Mouse (Mus musculus) adrenal gland (tissue): ENCODE measurements at regions not wholly inside any gene's neighbourhood (a gene's known extent, or its start where the extent isn't known, plus 50 kb on each side); places are given as distances from the start of the nearest gene placed in this dataset.

Source experiments
- intact Hi-C: fragments of 180-260 bp; cut with DNase I; formaldehyde crosslinking; loops from one replicate; pipeline ENCODE4 v1.15.1; 2025

DNA sequence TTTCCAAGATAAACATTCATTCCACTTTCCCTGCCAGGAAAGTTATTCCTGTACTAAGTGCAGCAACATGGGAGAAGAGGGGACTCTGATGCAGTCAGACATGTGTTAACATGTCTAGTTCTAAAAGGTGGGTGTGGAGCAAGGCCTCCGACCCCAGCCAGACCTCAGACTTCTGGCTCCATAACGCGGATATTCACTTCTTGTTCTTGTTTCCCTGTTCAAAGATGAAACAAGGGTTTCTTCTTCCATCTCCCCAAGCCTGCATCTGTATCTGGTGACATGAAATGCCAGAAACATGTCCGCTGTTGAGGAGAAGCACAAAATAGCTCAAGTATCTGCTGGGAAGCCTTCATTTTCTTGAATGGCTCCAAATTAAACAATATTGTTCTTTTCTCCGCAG is 147.6 kb upstream of the Nrp1 start:
- intact Hi-C loops, result no loop called here

DNA sequence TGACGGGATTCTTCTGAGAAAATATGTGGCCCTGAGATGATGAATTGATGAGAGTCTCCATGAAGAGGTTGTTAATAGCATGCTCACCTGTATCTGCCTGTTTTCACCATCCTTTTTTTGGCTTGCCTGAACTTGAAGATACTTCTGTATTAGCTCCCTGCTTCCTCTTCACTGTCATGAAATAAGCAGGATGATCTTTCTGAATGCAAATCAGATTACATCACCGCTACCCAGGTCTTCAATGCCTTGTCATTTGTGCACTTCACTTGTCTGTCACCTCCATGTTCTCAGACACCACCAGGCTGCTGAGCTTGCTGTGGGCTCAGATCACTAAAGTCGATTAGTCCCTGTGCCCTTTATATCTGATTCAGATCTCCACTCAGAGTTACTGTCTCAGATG is 146.2 kb upstream of the Nrp1 start:
- intact Hi-C loops, result no loop called here

DNA sequence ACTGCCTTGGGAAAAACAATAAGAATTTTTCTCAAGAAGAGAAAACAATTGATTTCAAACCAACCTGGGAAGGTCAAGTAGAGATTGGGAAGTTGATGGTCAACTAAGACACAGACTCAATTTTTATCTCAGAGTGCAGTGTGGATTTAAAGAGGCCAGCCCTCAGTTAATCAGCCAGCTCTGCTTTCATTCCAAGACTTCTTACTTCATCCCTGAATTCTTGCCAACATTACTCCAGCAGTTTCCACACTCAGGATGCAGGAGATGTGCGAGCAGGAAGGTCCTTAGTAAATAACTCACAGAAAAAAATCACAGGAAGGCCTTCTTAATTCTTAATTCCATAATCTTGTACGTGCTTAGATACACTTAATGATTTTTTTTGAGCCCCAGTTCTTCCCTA is 144.1 kb upstream of the Nrp1 start:
- intact Hi-C loops, result no loop called here

DNA sequence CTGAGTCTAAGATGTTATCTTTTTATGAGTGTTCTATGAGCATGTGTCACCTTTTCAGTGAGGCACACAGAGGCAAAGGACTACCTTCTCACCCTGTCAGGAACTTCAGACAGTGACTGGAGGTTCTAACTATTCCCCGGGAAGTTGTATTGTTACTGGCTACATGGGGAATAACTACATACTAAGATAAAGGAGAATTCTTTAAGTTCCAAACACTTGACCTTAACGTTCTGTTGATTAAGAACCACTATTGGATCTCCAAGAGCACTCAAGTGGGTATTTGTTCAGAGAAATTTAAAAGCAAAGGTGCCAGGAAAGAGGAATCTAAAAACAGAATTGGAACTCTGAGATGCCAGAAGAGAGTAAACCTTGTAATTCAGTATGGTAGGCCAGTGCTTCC is 139.5 kb upstream of the Nrp1 start:
- intact Hi-C loops, result no loop called here

DNA sequence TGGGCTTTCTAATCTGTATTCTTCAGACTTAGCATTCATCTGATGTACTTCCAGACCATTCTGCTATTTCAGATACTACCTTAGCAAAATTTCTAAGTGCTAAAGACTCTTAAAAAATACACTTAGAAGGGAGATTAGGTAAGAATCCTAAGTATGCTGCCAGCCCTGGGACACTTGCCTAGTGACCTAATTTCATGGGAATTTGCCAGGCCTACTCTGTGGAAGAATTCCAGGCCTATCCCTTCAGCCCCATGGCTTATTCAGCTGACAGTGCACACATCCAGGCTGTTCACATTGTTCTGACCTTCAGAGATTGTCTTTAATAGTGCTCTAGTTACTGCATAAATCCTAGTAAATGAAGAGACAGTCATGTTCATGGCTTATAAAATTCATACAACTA is 138.9 kb upstream of the Nrp1 start:
- intact Hi-C loops, result no loop called here

DNA sequence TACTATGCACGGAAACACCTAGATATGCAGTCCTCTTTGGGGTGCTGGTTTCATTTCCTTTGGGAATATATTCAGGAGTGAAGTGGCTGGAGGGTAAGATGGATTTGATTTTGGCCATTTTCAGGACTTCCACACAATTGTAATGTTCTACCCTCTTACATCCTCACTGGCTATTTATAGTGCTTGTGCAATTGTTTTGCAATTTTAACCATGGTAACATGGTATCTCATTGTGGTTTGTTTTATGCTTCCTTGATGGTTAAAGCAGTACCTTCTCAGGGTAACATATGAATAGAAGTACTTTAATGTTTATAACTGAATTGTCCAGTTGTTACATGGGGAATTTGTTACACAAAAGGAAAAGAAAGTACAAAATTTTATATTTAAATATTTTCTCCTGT is 135.3 kb upstream of the Nrp1 start:
- intact Hi-C loops, result no loop called here

DNA sequence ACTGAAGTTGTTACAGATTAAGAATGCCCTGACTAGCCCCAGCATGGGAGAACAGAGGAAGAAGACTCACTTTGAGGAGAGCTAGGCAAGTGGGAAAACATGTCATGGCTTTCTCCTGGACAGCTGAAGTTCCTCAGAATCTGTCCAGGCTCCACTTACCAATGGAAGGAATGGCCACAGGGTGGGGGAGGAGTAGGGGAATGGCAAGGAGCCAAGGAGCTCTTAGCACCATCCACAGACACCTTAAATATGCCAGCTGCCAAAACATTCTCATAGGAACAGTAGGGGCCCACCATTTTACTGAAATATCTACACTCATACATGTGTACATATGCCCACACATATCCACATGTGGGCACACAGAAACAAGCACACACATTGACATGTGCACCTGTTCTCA is 134.9 kb upstream of the Nrp1 start:
- intact Hi-C loops, result no loop called here

DNA sequence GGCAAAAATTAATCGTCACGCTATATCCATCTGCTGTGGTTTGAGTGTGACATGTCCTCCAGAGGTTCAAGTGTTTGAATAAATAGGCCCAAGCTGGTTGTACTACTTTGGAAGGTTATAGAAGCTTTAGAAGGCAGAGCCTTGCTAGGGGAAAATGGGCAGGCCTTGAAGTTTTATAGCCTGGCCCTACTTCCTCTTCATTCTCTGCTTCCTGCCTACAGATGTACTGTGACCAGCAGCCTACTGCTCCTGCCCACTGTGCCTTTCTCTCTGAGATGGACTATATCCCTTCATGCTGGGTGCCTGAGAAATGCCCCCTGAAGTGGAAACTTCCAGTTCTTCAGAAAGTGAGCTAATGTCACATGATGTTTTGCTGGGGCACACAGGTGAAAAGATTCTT is 133.3 kb upstream of the Nrp1 start:
- intact Hi-C loops, result no loop called here

DNA sequence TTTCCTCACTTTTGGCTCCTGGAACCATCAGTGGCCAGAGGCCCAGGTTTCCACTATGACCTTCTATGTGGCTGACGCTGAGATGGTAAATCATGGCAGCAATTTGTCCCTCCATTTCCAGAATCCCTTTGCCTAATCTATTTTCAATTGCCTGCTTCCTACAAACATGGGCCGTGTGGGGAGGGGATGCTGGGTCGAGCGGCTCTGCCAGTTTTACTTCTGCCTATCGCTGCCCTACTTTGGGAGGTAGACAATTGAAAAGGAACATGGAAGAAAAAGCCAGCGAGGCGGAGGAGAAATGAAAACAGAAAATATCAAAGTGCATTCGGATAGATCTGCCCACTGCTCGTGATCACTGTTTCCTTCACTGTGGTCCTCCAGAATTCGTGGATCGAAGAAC is 123.3 kb upstream of the Nrp1 start:
- intact Hi-C loops, result no loop called here

DNA sequence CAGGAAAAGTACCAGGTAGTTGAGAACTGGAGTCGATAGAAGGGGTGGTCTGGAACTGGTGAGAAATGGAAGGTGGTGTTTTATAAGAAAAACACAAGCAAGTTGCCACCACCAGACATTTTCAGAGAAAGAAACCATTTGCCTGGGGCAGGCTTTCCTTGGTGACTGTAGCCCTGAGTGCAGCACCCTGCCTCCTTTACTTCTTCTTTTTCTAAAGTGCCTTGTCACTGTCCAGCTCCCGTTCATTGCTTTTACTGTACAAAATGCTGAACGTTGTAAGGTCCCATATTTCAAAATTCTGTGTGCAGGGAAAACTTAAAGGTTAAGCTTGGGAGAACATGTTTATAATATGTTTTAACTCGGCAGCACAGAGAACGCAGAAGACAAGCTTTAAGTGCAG is 122.9 kb upstream of the Nrp1 start:
- intact Hi-C loops, result no loop called here

DNA sequence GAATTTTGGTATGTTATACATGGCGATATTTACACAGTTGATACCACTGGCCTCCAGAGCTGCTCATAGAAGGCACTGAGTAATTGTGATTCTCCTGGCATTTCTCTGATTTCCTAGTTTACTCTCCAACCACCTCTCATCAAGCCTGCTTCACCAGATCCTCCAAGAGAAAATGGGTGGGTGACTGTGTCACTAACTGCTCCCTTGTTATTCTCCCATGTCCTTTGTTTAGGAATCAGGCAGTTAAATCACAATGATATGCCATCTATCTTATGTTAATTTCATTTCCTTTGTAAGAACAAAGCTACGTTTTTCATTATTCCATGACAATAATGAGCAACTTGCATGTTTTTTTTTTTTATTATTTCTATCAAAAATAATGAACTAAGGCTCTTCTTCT is 122.3 kb upstream of the Nrp1 start:
- intact Hi-C loops, result no loop called here

DNA sequence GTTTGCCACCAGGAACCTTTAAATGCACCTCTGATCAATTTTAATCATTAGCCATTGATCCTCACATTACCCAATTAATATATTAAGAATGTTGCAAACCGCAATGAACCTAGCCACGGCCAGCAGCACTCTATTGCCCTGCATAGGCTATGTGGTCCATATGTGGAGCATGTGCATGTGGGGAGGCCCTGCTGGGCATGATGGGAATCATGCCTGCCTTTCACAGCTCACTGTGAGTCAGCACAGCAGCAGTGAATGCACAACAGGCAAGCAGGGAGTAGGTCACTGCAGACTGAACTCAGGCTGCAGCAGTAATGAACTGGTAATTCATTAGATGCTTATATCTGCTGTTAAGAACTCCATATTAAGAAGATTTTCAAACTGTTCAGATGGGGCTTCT is 119.5 kb upstream of the Nrp1 start:
- intact Hi-C loops, result no loop called here

DNA sequence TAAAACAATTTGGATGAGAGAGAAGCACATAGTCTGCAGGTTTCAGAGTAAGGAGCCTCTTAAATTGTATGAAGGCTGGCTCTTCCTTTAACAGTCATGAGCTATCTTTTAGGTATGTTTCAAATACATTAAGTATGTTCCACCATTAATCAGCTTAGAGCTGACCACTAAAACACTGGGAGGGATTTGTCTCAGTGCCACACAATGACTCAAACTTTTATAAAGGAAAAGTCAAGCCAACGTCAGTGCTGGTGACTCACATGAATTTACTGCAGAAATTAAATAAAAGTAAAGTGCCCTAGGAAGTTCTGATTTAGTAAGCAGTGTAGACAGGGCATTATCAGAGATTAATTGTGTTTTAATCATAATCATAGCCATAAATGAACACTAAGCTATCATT is 118.6 kb upstream of the Nrp1 start:
- intact Hi-C loops, result no loop called here

DNA sequence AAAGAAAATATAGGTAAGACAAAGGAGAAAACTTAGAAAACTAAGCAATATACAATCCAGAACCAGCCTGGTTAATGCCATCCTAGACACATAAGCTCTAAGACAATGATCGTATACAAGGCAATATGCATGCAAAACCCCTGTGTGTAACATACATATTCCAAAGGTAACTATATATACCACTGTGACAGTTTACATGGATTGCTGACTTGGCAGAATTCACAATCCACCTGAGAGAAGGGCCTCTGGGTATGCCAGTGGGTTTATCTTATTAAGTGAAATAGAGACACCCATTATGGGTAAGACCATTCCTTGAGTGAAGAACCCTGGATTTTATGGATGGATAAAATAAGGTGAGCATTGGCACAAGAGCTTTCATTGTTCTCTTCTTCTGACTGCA is 117.2 kb upstream of the Nrp1 start:
- intact Hi-C loops, result no loop called here

DNA sequence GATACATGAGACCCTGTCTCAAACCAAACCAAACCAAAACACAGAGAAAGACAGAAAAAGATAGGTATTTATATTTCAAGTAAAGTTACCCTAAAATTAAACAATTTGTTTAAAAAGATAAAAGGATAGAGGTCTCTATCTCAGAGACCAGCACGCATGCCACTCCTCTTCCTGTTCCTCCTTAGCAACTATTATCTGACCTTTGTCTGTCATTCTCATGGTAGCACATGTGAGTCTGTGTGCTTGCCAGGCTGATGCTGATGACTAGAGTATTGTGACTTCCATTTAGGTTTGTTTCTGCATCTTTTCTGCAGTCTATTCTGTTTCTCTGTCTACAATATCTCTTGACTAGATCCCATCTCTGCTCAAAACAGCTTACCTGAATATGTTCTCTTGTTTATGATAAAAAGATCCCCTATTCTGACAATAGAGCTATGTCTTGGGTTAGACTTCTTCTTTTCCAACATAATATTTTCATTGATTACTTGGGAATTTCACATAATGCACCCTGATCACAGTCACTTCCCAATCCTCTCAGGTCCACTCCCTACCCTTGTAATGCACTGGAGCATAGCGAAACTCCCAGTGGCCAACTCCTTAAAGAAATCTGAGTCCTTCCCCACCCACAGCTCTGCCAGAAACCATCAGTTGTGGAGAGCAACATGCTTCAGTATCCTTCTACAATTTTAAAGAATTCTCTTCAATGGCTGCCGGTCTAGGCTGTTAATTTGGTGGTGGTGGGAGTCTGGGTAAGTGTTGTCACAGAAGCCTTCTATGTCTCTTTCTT is 115.7 kb upstream of the Nrp1 start:
- intact Hi-C loops, result no loop called here

DNA sequence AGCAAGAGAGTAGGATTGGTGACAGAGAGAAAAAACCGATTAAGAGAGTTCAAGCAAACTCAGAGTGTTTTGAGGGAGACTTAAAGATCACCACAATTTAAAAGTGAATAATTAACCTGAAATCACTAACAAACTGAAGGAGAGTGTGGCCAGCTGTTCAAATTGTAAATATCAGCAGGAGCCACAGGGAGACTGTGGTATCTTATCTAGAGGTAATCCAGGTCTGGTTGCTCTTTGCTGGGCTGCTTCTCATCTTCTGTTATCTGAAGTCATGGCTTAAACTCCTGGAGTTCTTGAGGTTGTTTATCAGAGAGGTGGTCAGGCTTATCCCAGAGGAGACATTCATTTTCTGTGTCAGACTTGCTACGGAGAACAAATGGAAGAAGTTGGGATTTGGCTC is 106.7 kb upstream of the Nrp1 start:
- intact Hi-C loops, result no loop called here

DNA sequence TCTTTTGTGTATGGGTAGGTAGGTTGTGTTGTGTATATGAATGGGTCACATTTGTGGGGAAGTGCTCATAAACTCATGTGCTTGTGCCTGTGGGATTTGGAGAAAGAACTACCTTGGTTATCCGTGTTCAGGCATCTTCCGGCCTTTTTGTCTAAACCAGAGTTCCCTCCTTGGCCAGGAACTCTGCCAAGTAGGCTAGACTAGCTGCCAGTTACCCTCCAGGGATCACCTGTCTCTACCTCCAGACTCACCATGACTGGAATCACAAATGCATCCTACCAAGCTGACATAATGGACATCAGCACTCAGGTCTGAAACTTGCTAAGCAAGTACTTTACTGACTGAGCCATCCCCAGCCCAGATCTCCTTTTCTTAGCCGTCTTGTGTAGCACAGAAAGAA is 97.6 kb upstream of the Nrp1 start:
- intact Hi-C loops, result no loop called here

DNA sequence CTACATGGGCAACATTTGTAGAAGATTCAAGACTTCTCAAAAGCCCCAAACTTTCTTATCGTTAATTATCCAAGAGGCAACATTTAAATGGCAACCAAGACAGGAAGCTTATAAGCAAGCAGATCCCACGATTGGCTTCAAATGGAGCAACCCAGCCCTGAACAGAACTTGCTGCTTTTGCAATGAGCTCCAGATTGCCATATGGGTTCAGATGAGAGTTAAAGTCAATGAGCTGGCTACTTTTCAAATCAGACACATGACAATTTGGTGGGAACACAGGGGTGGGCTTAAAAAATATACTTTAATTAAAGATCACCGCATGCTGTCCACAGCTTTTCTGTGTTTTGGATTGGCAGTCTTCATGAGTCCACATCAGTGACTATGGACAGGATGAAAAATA is 97.0 kb upstream of the Nrp1 start:
- intact Hi-C loops, result no loop called here

DNA sequence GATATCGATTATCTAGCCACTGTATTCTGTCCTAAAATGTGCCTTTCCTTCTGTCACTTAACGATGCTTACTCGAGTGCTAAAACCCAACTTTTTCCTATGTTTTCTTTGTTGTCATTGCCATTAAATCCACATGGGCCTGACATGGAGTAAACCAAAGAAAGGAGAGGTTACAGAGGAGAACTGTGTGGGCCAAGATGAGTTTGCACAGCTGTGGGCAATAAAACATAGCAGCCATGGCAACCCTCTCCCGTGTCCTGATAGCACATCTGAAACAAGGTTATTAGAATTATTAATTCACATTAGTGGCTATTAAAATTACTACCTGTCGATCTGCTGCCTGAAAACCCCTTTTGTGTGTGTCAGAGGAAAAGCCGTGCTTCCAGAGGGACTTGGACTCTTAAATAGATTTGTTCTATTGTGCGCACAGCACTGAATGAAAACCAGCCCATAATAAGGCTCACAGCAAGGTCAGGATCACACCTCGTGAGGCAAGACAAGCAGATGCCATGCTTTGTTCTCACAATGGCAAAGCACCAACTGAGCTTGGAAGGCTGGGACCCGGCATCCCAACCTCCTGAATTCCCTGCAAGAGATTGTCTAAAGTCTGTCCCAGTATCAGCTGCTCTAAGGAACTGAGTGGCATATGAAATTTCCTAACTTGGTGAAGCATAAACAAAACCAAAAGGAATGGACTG is 95.0 kb upstream of the Nrp1 start:
- intact Hi-C loops, result no loop called here

DNA sequence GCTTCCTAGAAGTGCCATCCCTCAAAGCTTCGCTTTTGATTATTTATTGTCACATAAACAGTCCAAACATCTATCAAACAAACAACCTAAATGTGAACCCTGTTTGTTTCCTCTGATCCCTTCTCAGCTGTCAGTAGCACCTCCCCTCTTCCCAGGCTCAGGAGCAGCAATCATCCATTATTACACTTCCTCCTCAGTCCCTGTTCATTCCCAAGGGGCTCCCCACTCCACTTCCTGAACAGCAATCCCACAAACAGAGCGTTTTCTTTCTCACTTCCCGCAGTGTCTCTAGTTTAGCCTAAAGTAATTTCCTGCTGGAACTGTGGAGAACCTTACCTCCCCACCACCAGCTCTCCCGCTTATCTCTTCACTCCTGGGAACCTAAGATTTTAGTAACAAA is 91.1 kb upstream of the Nrp1 start:
- intact Hi-C loops, result loop anchor here (5.0 kb wide), 1 partner anchor 90 kb away; the partner anchor contains the start of gene Nrp1

DNA sequence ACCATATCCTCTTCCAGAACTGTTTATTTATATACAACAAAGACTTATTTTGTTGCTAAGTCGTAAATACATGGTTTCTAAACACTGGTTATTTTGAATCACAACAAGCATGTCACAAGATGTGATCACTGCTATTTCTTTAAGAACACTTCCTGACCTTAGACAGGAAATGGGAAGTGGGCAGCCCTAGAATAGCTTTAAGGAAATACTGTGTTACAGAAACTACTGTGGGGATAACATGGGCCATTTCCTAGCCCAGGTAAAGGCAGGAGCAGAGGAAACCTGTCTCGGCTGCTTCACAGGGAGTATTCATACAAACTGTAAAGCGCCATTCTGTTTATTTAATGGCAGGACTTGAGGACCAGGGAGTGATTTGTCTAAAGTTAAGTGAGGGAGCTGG is 90.4 kb upstream of the Nrp1 start:
- intact Hi-C loops, result loop anchor here (5.0 kb wide), 1 partner anchor 89 kb away; the partner anchor contains the start of gene Nrp1

DNA sequence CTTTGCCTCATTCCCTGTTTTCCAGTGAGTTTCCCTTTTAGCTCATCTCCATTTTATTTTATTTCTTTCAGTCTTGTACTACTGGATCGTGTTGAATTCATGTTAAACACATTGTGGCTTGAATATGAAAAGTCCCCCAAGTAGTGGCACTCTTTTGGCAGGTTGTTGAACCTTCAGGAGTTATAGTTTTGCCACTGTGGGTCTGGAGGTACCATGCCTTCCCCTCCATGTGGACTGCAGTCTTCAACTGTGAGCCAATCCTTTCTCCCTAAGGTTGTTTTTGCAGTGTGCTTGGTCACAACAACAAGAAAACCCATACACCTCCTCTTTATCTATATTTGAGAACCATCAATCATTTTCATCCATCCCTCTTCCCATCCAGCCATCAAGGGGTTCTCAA is 88.9 kb upstream of the Nrp1 start:
- intact Hi-C loops, result loop anchor here (5.0 kb wide), 1 partner anchor 88 kb away; the partner anchor contains the start of gene Nrp1

DNA sequence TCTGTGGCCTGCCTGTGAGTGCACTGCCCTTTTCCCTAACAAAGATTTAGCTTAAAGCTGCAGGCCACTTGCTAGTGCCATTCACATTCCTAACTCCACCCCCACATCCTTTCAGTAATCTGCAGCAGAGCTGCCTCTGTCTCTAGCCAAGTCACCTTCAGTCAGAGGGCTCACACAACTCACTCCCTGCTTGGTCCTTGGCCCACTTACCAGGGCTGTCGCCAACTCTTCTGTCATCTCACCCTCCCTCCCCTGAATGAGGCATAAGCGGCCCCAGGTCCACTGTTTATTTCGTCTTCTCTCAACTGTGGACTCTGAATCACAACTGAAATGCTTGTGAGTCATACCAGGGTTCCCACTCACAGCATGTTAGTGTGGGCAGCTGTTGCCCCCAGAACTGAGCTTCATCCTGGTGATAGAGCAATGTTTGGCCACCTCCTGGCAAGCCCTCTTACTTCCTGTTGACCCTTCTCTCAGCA is 85.5 kb upstream of the Nrp1 start:
- intact Hi-C loops, result loop anchor here (10.0 kb wide), 1 partner anchor 528 kb away; no protein-coding TSS in a partner anchor
